Mouse (Mus musculus): ENCODE results near the gene Map3k11.
"Not testable (repeated sequence)": the region's sequence is repeated elsewhere in the genome, so short reads cannot be mapped to it uniquely, and the experiment has no call there.

GRCm38 (mm10) chr19:5686954-5687353, 1.6 kb upstream of the Map3k11 start:
- not testable (repeated sequence) for TF ChIP-seq TAL1 (conservative IDR thresholded peaks at IDR 0.05; ENCODE audit: low read depth, low read length); CTCF (IDR thresholded peaks at IDR 0.05; ENCODE audit: low read depth, low read length)
